Comparison of ENCODE assay signal across 12 mouse cellular contexts in the genomic region with DNA sequence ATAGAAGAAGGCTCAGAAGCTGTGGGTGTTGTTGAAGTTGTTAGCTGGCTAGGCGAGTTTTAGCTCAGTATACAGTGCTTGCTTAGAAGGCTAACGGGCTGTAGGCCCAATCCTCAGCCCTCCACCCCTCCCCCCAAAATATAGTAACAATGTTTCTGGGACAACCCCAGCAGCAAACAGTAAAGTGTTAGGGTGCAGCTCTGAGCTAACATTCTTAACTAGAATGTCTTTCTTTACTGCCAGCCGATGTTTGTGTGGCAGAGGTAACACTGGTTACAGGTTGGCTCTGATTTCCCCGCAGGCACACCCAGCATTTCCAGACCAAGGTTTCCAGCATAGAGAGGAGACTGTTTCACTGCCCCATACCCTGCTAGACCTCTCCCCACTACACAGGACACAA. TPM values are rescaled to one million over a fixed set of nuclear protein-coding genes. Genes with fewer than 3 reads are reported as not detected.
A peak's percentile ranks its signal among the peaks of the same experiment; 100 is the strongest.
DNase-seq lines count a peak whose midpoint lies in the region; ATAC-seq and TF ChIP-seq lines count a peak whose summit lies in the region.
"Had no signal": no experiment of that assay in that cellular context is flagged by ENCODE, and none has a peak within 500 bp of the region (broad histone marks: within the 10 kb centered on the region; RNA-seq: fewer than 3 reads in every experiment).

No protein-coding gene starts in this region.

- H3K36me3 ChIP-seq in forebrain, embryonic 12.5 days (replicated peaks), result peaks cover 19% of the 10 kb centered on the region
- peaks cover 56% of the 10 kb centered on the region for H3K36me3 ChIP-seq in forebrain, embryonic 10.5 days (replicated peaks)
- H3K36me3 ChIP-seq in liver, adult 2 months (ENCODE audit: control insufficient read depth, insufficient read depth, low read length), result peaks cover 6% of the 10 kb centered on the region
- peaks cover 4% of the 10 kb centered on the region for H3K36me3 ChIP-seq in liver, embryonic 11.5 days (ENCODE audit: control insufficient read depth, insufficient read depth, low read length)
- H3K36me3 ChIP-seq in limb, embryonic 12.5 days, result peaks cover 46% of the 10 kb centered on the region
- H3K36me3 ChIP-seq in neural tube, embryonic 13.5 days, result peaks cover 33% of the 10 kb centered on the region

- no peak for TF ChIP-seq CTCF in liver, adult 2 months (IDR thresholded peaks at IDR 0.05; ENCODE audit: low read depth, low read length)

- no peaks in the 10 kb centered on the region for H3K9me3 ChIP-seq in forebrain, embryonic 12.5 days
- H3K9me3 ChIP-seq in forebrain, embryonic 10.5 days, result no peaks in the 10 kb centered on the region
- no peaks in the 10 kb centered on the region for H3K9me3 ChIP-seq in liver, embryonic 11.5 days (ENCODE audit: control insufficient read depth, low read length)
- no peaks in the 10 kb centered on the region for H3K9me3 ChIP-seq in limb, embryonic 12.5 days
- no peaks in the 10 kb centered on the region for H3K9me3 ChIP-seq in neural tube, embryonic 13.5 days
- H3K9me3 ChIP-seq: kidney, embryonic 15.5 days had no signal

- H3K27ac ChIP-seq in forebrain, embryonic 12.5 days, result no peak overlapping the region
- no peak overlapping the region for H3K27ac ChIP-seq in forebrain, embryonic 10.5 days
- no peak overlapping the region for H3K27ac ChIP-seq in liver, adult 2 months (replicated peaks; ENCODE audit: insufficient read depth, low read depth, low read length)
- no peak overlapping the region for H3K27ac ChIP-seq in liver, embryonic 11.5 days (ENCODE audit: low read depth, low read length)
- H3K27ac ChIP-seq in limb, embryonic 12.5 days, result peak overlapping the region; percentile 84
- peak overlapping the region; percentile 18; the same call in 1 of the 2 replicates for H3K27ac ChIP-seq in neural tube, embryonic 13.5 days (replicated peaks)
- H3K27ac ChIP-seq: kidney, embryonic 15.5 days had no signal

- TF ChIP-seq POLR2A in liver, adult 2 months (IDR thresholded peaks at IDR 0.05; ENCODE audit: extremely low read depth, insufficient read depth, low read length), result no peak

- ATAC-seq in forebrain, embryonic 12.5 days (ENCODE audit: low FRiP score), result no peak
- ATAC-seq in liver, embryonic 11.5 days (replicated peaks; ENCODE audit: low FRiP score), result no peak
- ATAC-seq in limb, embryonic 12.5 days (ENCODE audit: insufficient number of reproducible peaks, insufficient read depth, low FRiP score, low TSS enrichment, low read depth), result peak; percentile 41; the same call in 1 of the 2 replicates
- no peak for ATAC-seq in neural tube, embryonic 13.5 days (ENCODE audit: low read depth)

- no peak for DNase-seq in forebrain, embryonic 10.5 days (ENCODE audit: extremely low spot score, low spot score)
- peak; percentile 44 for DNase-seq in liver, adult 2 months (ENCODE audit: extremely low read depth, low read depth, low spot score)
- no peak for DNase-seq in liver, embryonic 11.5 days (ENCODE audit: low spot score)
- no peak for DNase-seq in cerebellum, adult 11 months
- no peak for DNase-seq in right cerebral cortex, adult 2 months (ENCODE audit: low spot score in 2 of 2)
- DNase-seq: cerebellum, postnatal 14 days; gastrocnemius, postnatal 14 days had no signal

- peaks cover 2% of the 10 kb centered on the region; the same call in 1 of the 2 replicates for H3K79me2 ChIP-seq in liver, adult 2 months (ENCODE audit: control insufficient read depth, insufficient read depth, low read length)

- H3K4me1 ChIP-seq in forebrain, embryonic 12.5 days, result peaks cover 24% of the 10 kb centered on the region
- peaks cover 21% of the 10 kb centered on the region for H3K4me1 ChIP-seq in forebrain, embryonic 10.5 days
- no peaks in the 10 kb centered on the region; the same call in 1 of the 2 replicates for H3K4me1 ChIP-seq in liver, adult 2 months (ENCODE audit: control insufficient read depth, insufficient read depth, low read length)
- H3K4me1 ChIP-seq in liver, embryonic 11.5 days (replicated peaks; ENCODE audit: control insufficient read depth, insufficient read depth, low read length), result 0 out of 2 replicates have a peak, but pooled peaks cover 4% of the 10 kb centered on the region
- H3K4me1 ChIP-seq in limb, embryonic 12.5 days (replicated peaks), result peaks cover 18% of the 10 kb centered on the region
- peaks cover 33% of the 10 kb centered on the region for H3K4me1 ChIP-seq in neural tube, embryonic 13.5 days (replicated peaks)

- no peak overlapping the region for H3K9ac ChIP-seq in forebrain, embryonic 12.5 days
- H3K9ac ChIP-seq in liver, adult 2 months (ENCODE audit: low read depth, low read length), result no peak overlapping the region
- no peak overlapping the region for H3K9ac ChIP-seq in liver, embryonic 11.5 days (ENCODE audit: low read depth, low read length)
- H3K9ac ChIP-seq in limb, embryonic 12.5 days (replicated peaks), result no peak overlapping the region; the same call in none of the 2 replicates
- H3K9ac ChIP-seq in neural tube, embryonic 13.5 days, result no peak overlapping the region
- H3K9ac ChIP-seq: kidney, embryonic 15.5 days had no signal

- H3K27me3 ChIP-seq in forebrain, embryonic 12.5 days, result no peaks in the 10 kb centered on the region
- no peaks in the 10 kb centered on the region for H3K27me3 ChIP-seq in forebrain, embryonic 10.5 days (ENCODE audit: poor library complexity, severe bottlenecking)
- H3K27me3 ChIP-seq in liver, adult 2 months (ENCODE audit: control insufficient read depth, insufficient read depth, low read length), result no peaks in the 10 kb centered on the region
- H3K27me3 ChIP-seq in liver, embryonic 11.5 days (replicated peaks; ENCODE audit: control insufficient read depth, insufficient read depth, low read length), result no peaks in the 10 kb centered on the region
- no peaks in the 10 kb centered on the region for H3K27me3 ChIP-seq in limb, embryonic 12.5 days
- H3K27me3 ChIP-seq in neural tube, embryonic 13.5 days, result no peaks in the 10 kb centered on the region
- H3K27me3 ChIP-seq: kidney, embryonic 15.5 days had no signal

- 83% methylated on average over 4 of the region's 4 CpGs for WGBS in forebrain, embryonic 12.5 days
- WGBS in forebrain, embryonic 10.5 days, result 88% methylated on average over 4 of the region's 4 CpGs
- WGBS in liver, adult 2 months, result 66% methylated on average over 4 of the region's 4 CpGs
- WGBS in liver, embryonic 11.5 days, result 84% methylated on average over 4 of the region's 4 CpGs
- WGBS in limb, embryonic 12.5 days, result 64% methylated on average over 4 of the region's 4 CpGs
- WGBS in neural tube, embryonic 13.5 days, result 82% methylated on average over 4 of the region's 4 CpGs

- peak overlapping the region; percentile 64; the same call in 1 of the 2 replicates for H3K4me2 ChIP-seq in forebrain, embryonic 12.5 days
- no peak overlapping the region for H3K4me2 ChIP-seq in liver, embryonic 11.5 days
- peak overlapping the region; percentile 86 for H3K4me2 ChIP-seq in limb, embryonic 12.5 days
- H3K4me2 ChIP-seq in neural tube, embryonic 13.5 days, result peak overlapping the region; percentile 81
- H3K4me2 ChIP-seq: kidney, embryonic 15.5 days had no signal

- no peak overlapping the region for H3K4me3 ChIP-seq in forebrain, embryonic 12.5 days (replicated peaks)
- no peak overlapping the region for H3K4me3 ChIP-seq in forebrain, embryonic 10.5 days
- H3K4me3 ChIP-seq in liver, adult 2 months (ENCODE audit: insufficient read depth, low read depth, low read length), result no peak overlapping the region
- H3K4me3 ChIP-seq in liver, embryonic 11.5 days (ENCODE audit: low read depth, low read length), result no peak overlapping the region
- peak overlapping the region; percentile 57; the same call in 1 of the 2 replicates for H3K4me3 ChIP-seq in limb, embryonic 12.5 days (replicated peaks)
- H3K4me3 ChIP-seq in neural tube, embryonic 13.5 days, result peak overlapping the region; percentile 66; the same call in 1 of the 2 replicates
- H3K4me3 ChIP-seq: erythroblast, embryonic 14.5 days; kidney, embryonic 15.5 days had no signal

RNA-seq across cellular contexts. Expression of gene Slc35e3, which starts 2.2 kb away (rescaled TPM):
- 34.1 and 37.4 TPM in 2 replicates for polyA plus RNA-seq in forebrain, embryonic 12.5 days (2016; fragmentation: Nextera tagmentation; extraction: Ambion mirVana)
- polyA plus RNA-seq in forebrain, embryonic 10.5 days (2016; fragmentation: Nextera tagmentation; extraction: Ambion mirVana), result 22.4 TPM in 2 replicates
- 4.1 and 5.2 TPM in 2 replicates for total RNA-seq in liver, adult 2 months (2014; rRNA removed)
- polyA plus RNA-seq in liver, adult 2 months (2012; rRNA removed), result 5.2 and 7.1 TPM in 2 replicates
- 7.1 and 7.2 TPM in 2 replicates for polyA plus RNA-seq in liver, embryonic 11.5 days (2014; fragmentation: Nextera tagmentation; extraction: Ambion mirVana)
- 43.8 and 47.2 TPM in 2 replicates for polyA plus RNA-seq in limb, embryonic 12.5 days (2016; fragmentation: Nextera tagmentation; extraction: Ambion mirVana)
- 30.6 and 32.0 TPM in 2 replicates for polyA plus RNA-seq in neural tube, embryonic 13.5 days (2015; fragmentation: Nextera tagmentation; extraction: Ambion mirVana)
- polyA plus RNA-seq: erythroblast, embryonic 14.5 days had no signal

RNA-seq across cellular contexts. Expression of gene Mdm2, which starts 33.4 kb away (rescaled TPM):
- 76.5 and 86.4 TPM in 2 replicates for polyA plus RNA-seq in forebrain, embryonic 12.5 days (2016; fragmentation: Nextera tagmentation; extraction: Ambion mirVana)
- polyA plus RNA-seq in forebrain, embryonic 10.5 days (2016; fragmentation: Nextera tagmentation; extraction: Ambion mirVana), result 54.0 and 58.3 TPM in 2 replicates
- 24.6 and 27.7 TPM in 2 replicates for total RNA-seq in liver, adult 2 months (2014; rRNA removed)
- polyA plus RNA-seq in liver, adult 2 months (2012; rRNA removed), result 18.2 and 19.8 TPM in 2 replicates
- polyA plus RNA-seq in liver, embryonic 11.5 days (2014; fragmentation: Nextera tagmentation; extraction: Ambion mirVana), result 56.0 and 56.7 TPM in 2 replicates
- 57.9 and 59.7 TPM in 2 replicates for polyA plus RNA-seq in limb, embryonic 12.5 days (2016; fragmentation: Nextera tagmentation; extraction: Ambion mirVana)
- 52.5 and 66.2 TPM in 2 replicates for polyA plus RNA-seq in neural tube, embryonic 13.5 days (2015; fragmentation: Nextera tagmentation; extraction: Ambion mirVana)

RNA-seq across cellular contexts. Expression of gene Nup107, which starts 48.6 kb away (rescaled TPM):
- 87.5 and 95.3 TPM in 2 replicates for polyA plus RNA-seq in forebrain, embryonic 12.5 days (2016; fragmentation: Nextera tagmentation; extraction: Ambion mirVana)
- polyA plus RNA-seq in forebrain, embryonic 10.5 days (2016; fragmentation: Nextera tagmentation; extraction: Ambion mirVana), result 113 and 116 TPM in 2 replicates
- 4.1 and 4.4 TPM in 2 replicates for total RNA-seq in liver, adult 2 months (2014; rRNA removed)
- polyA plus RNA-seq in liver, adult 2 months (2012; rRNA removed), result 1.2 and 1.8 TPM in 2 replicates
- 102 and 120 TPM in 2 replicates for polyA plus RNA-seq in liver, embryonic 11.5 days (2014; fragmentation: Nextera tagmentation; extraction: Ambion mirVana)
- 94.9 and 97.7 TPM in 2 replicates for polyA plus RNA-seq in limb, embryonic 12.5 days (2016; fragmentation: Nextera tagmentation; extraction: Ambion mirVana)
- 36.3 and 42.7 TPM in 2 replicates for polyA plus RNA-seq in neural tube, embryonic 13.5 days (2015; fragmentation: Nextera tagmentation; extraction: Ambion mirVana)

Comparison
In these comparisons a context has a peak if more than half of its experiments do, and no peak if none do; other contexts are left out.
1. RNA of gene Nup107, which starts 48.6 kb away (polyA plus RNA-seq): 113 to 116 TPM in forebrain, embryonic 10.5 days, 102 to 120 TPM in liver, embryonic 11.5 days, 94.9 to 97.7 TPM in limb, embryonic 12.5 days, 87.5 to 95.3 TPM in forebrain, embryonic 12.5 days and 36.3 to 42.7 TPM in neural tube, embryonic 13.5 days; 1.2 to 1.8 TPM in liver, adult 2 months; every median in the first group is over 10 times any median in the second.
2. H3K27ac ChIP-seq: peak in limb, embryonic 12.5 days (single experiment) and neural tube, embryonic 13.5 days (single experiment); none in forebrain, embryonic 12.5 days (single experiment), forebrain, embryonic 10.5 days (single experiment), liver, adult 2 months (single experiment) and liver, embryonic 11.5 days (single experiment).
3. H3K4me3 ChIP-seq: peak in limb, embryonic 12.5 days (single experiment) and neural tube, embryonic 13.5 days (single experiment); none in forebrain, embryonic 12.5 days (single experiment), forebrain, embryonic 10.5 days (single experiment), liver, adult 2 months (single experiment) and liver, embryonic 11.5 days (single experiment).